Mouse (Mus musculus): ENCODE measurements around the gene Far2.

DNA sequence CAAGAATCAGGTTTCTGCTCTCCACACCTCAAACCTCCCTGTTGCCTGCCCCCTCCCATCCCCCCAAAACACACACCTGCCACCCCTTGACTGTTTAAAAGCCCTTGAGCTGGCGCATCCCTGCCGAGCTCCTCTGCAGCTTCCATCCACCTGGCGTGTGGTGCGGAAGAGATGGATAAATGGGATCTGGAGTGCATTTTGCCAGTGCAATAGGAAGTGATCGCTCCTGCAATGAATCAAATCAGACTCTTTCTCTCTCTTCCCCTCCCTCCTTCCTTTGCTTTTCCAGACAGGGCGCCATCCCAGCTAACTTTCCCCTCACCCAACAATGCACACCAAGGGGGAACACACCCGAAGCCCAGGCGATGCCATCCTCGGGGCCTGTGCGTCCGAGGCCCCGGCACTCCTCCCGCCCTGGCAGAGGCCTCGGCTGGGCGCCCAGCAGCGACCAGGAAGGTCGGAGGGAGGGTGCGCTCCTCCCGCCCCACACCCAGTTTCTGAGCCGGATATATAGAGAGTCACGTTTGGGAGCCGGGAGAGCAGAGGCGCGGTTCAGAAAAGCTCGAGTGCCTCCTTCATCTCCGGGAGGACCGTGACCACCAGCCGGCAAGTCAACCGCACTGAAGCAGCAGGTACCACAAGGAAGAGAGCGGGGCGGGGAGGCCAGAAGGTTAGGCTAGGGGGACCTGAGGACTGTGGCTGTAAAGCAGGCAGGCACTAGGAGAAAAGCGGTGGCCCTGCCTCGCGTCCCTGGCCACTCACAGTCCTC lies at the start of gene Far2:
- TF ChIP-seq CTCF (IDR thresholded peaks at IDR 0.05; ENCODE audit: low read depth): no peak
- no peak for TF ChIP-seq EP300 (IDR thresholded peaks at IDR 0.05; ENCODE audit: low read depth)
